Mouse (Mus musculus) thymus, postnatal 25 days (tissue): ENCODE data around the gene Prcc.
"Not testable (repeated sequence)": the region's sequence is repeated elsewhere in the genome, so short reads cannot be mapped to it uniquely, and the experiment has no call there.

Experiments
- DNase-seq: peaks from one replicate; pipeline ENCODE4 v3.0.0; 2022

Prcc gene

DNA sequence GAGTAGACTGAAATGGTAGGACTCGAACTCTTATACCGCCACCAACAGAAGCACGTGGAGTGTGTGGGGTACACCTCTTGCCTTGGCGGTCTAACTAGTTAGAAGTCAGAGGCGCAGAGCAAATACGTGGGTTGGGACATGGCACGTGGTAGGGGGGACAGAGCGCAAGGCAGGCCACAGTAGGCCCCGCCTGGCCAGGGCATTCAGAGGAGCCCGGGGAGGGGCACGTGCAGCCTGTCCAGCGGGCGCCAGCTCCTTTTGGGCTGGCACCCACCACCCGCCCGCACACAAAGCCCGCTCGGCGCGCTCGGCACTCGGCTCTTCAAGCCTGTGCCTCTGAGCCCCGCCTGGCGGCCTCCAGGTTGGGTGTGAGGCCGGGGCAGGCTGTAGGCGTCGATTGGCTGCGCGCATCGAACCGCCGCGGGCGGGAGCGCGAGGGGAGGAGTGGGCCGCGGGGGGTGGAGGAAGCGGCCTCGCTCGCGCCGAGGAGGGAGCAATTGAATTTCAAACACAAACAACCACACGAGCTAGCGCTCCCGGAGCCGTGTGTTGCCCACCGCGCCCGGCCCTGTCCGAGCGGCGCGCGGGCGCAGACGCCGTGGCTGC, 20.6 kb upstream of the Prcc start, which contains the start of gene Hdgf:
Gene Hdgf (plus strand): TSS at position 442 of the 606 bp plus-strand sequence.
- DNase-seq = peak; percentile 95

DNA sequence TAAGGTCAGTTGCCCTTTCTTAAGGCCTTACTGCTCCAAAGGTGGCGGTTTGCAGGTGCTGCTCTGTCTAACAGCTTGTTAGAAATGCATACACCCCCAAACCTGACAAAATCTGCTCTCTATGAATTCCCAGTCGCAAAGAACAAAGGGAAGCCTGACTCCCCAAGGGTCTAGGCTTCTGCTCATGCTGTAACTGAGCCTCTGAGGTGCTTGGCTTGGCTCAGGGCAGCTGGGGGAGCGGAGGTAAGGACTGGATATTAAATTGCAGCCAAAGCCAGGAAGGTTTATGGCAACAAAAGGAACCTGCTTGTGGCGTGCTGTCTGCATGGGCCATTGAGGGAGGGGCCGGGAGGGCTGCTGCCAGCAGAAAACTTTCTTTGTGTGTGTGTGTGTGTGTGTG, 18.4 kb upstream of the Prcc start:
- no peak for DNase-seq

GRCm38 (mm10) chr3:87901959-87902358, 16.6 kb upstream of the Prcc start:
- DNase-seq = not testable (repeated sequence)

- DNase-seq = no peak
Measured at GRCm38 (mm10) chr3:87901036-87901624, 15.7 kb upstream of the Prcc start.

GRCm38 (mm10) chr3:87899776-87900175, 14.4 kb upstream of the Prcc start:
- no peak for DNase-seq

DNA sequence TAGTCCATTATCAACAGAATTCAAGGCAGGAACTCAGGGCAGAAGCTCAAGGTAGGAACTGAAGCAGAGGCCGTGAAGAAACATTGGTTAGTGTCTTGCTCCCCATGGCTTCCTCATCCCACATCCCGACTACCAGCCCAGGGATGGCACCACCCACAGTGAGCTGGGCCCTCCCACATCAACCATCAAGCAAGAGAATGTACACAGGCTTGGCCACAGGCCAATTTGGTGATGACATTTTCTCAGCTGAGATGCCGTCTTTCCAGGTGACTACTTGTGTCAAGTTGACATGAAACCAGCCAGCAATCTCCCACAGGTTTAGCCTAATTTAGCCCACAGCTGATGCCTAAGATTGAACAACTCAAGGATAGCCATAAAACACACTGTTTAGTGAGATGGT, 13.9 kb upstream of the Prcc start:
- DNase-seq = no peak

- no peak for DNase-seq
Measured at GRCm38 (mm10) chr3:87893367-87893905, 8.0 kb upstream of the Prcc start.

DNA sequence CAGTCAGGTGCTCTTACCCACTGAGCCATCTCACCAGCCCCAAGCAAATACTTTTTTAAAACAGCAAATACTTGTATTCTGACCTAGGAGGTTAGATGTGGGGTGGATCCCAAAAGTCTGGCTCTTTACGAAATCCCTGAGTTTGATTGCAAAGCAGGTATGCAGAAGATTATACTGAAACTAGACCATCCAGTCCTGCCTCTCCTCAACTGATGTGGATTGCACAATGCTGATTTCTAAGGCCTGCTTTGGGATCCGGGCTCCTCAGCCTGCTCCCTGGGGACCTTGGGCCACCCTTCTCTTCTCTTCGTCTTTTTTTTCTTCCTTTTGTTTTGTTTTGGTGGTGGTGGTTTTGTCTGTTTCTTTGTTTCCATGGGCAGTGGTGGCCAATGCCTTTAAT, 6.1 kb upstream of the Prcc start:
- DNase-seq = no peak

GRCm38 (mm10) chr3:87887400-87887799, 2.0 kb upstream of the Prcc start:
- DNase-seq = not testable (repeated sequence)

GRCm38 (mm10) chr3:87886416-87886815, 1.0 kb upstream of the Prcc start:
- no peak for DNase-seq

DNA sequence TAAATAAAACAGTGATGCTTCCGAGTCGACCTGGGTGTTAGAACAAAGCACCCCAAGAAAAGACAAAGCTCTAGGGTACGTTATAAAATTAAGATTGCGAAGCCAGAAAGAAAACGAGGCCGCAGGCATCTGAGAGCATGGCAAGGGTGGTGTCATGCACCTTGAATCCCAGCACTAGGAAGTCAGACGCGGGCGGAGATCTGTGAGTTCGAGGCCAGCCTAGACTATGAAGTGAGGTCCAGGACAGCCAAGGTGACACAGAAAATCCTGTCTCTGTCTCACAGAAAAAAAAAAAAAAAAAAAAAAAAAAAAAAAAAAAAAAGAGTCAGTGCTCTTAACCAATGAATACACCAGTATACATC, 577 bp upstream of the Prcc start:
- no peak for DNase-seq

DNA sequence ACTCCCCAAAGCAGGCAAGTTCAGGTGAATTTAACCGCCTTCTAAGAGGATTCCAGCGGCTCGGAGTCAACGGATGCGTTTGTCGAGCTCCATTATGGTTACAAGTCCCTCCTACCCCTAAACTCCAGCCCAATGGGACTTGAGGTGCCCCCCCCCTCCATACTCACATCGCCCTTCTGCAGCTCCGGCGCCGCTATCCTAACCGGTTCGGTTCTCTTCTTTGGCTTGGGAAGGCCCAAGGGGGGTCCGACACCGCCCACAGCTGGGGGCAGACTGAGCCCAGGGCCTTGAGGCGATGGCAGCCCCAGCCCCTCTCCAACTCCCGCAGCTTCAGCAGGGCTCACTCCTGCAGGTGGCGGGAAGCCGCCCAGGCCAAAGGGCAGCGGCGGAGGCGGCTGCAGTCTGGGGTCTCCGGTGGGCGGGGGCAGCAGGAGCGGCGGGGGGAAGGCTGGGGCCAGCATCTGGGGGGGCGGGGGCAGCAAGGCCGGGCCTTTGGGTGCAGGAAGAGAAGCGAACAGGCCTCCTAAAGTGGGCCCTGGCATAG, 628 bp downstream of the Prcc start:
- DNase-seq = no peak

DNA sequence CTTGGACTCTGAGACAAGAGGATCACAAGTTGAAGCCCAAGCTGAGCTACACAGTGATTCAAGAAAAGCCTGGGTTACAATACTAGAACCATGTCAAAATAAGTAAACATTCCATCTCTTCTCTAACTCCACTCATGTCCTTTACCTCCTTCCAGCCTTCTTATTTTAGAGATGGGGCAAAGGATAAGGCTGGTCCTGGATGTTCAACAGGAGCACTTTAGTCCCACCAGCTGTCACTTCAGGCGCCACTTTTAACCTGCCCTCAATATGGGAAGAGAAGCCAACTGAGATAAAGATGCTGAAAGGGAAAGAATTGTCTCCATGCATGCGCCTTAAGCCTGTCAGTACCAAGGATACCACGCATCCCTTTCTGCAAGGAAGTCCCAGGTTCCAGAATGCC, 1.1 kb downstream of the Prcc start:
- DNase-seq = no peak

DNA sequence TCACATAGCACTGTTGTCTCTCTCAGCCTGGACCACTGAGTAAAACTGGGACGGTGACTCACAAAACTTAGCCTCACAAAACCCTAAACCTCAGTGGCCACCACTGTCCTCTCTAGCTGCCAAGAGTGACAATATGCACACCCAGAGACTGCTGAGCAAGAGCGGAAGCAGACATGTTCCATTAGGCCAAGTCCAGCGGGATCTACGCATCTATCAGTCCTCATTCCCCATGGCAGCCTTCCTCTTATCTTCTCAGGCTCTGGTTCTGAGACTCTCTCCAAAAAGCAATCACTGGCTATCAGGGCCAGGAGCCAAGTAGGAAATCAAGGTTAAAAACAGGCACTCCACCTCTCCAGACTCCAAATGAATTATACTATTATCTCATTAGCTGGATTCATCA, 7.7 kb downstream of the Prcc start:
- DNase-seq = no peak

DNA sequence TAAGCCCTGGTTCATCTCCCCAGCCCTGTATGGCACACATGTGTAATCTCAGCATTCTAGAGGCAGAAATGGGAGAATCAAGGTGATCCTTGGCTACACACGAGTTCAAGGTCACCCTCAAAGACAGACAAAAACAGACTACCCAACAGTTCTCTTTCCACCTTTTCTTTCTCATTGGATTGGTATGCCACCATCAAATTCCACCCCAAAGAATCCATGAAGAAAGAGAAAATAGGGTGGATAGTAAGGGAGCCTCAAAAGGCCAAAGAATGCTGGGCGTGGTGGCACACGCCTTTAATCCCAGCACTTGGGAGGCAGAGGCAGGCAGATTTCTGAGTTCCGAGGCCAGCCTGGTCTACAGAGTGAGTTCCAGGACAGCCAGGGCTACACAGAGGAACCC, 21.3 kb downstream of the Prcc start:
- DNase-seq = not testable (repeated sequence)

DNA sequence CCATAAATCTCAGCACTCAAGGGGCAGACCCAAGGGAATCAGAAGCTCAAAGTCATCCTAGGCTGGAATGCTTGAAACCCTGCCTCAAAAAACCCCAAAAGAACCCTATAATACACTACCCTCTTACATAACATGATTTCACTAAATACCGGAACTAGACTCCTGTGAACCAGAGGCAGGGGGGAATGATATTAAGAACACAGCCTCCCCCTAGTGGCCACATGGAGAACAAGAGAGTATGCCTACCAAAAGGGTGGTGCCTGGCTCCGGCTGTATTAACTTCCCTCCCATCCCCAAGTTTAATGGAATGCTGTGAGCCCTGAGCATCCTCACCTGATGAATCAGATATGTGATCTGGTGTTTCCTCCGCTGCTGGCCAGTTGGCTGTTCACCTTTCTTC, 25.6 kb downstream of the Prcc start:
- DNase-seq = peak; percentile 72

- DNase-seq = no peak
Measured at GRCm38 (mm10) chr3:87857666-87858065, 27.7 kb downstream of the Prcc start.

DNA sequence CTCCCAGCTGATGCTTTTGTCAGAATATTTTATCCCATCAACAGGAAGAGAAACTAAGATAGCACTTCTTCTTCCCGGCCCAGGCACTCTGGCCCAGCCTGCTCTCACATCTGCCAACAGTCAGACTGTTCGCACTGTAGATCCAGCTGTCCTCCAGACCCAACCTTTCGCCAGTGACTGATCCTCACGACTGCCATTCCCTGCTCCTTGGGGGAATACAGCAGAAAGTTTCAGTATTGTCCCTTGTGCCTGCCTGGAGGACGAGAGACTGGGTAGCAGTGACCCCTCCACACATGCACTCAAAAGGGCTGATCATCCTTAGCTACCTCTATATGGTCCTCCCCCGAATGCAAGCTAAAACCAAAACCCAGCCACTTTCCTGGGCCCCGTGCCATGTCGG, 29.5 kb downstream of the Prcc start:
- no peak for DNase-seq

- DNase-seq = no peak
Measured at GRCm38 (mm10) chr3:87854795-87855568, 30.4 kb downstream of the Prcc start.

- DNase-seq = no peak
Measured at GRCm38 (mm10) chr3:87849117-87849516, 36.3 kb downstream of the Prcc start.

- DNase-seq = peak; percentile 79
Measured at GRCm38 (mm10) chr3:87847680-87848079, 37.7 kb downstream of the Prcc start.

GRCm38 (mm10) chr3:87846650-87847110, 38.7 kb downstream of the Prcc start, which contains the start of gene Sh2d2a:
TSS of gene Sh2d2a (plus strand) at chr3:87846755.
- DNase-seq = peak; percentile 85

- peak; percentile 54 for DNase-seq
Measured at GRCm38 (mm10) chr3:87846186-87846585, 39.2 kb downstream of the Prcc start.

- no peak for DNase-seq
Measured at GRCm38 (mm10) chr3:87844981-87845380, 40.4 kb downstream of the Prcc start.
